Mouse (Mus musculus) thymus, postnatal 36 days (tissue): Measurements from ENCODE around the gene Tdp1.
A peak's percentile ranks its signal among the peaks of the same experiment; 100 is the strongest.
"Not testable (repeated sequence)": the region's sequence is repeated elsewhere in the genome, so short reads cannot be mapped to it uniquely, and the experiment has no call there.

ENCODE experiments used
- DNase-seq, 2 experiments: peaks; one replicate each; pipeline ENCODE4 v3.0.0; 2022; ENCODE audit warnings: mixed read lengths in 2 of 2

Gene Tdp1

DNA sequence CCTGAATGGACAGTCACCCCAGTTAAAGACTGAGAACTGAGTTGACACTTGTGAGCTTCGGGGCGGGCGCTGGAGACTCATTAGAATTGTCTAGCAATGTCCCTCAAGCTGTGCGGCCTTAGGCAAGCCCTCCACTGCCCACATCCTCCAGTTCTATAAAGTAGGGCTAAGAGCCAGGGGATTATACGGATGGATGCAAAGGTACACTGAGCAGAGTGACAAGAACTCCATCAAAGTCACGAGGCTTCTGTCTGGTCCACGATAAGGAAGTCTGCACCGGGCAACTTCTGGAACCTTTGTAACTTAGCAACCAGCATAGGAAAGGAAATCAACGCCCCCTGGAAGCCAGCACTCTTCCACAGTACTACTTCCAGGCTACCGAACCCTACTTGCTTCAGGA lies 75.6 kb downstream of the Tdp1 start:
- no peak for DNase-seq

DNA sequence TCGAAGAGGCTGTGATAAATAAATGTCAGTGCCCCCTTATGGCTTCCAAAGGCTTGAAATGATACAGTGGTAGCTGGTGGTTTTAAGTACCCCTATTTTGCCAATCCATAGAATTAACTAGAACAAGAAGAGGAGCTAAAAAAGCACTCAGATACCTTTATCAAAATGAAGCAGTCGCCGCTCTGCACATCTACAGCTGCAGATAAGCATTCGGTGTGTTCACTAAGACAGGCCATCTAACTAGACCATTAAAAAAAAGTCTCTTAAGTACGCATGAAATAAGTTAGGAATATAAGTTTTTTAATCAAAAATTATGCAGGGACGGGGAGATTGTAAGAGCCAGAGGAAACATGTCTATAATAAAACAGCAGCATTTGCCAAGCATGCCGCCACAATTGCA lies 76.4 kb downstream of the Tdp1 start:
- no peak for DNase-seq

DNA sequence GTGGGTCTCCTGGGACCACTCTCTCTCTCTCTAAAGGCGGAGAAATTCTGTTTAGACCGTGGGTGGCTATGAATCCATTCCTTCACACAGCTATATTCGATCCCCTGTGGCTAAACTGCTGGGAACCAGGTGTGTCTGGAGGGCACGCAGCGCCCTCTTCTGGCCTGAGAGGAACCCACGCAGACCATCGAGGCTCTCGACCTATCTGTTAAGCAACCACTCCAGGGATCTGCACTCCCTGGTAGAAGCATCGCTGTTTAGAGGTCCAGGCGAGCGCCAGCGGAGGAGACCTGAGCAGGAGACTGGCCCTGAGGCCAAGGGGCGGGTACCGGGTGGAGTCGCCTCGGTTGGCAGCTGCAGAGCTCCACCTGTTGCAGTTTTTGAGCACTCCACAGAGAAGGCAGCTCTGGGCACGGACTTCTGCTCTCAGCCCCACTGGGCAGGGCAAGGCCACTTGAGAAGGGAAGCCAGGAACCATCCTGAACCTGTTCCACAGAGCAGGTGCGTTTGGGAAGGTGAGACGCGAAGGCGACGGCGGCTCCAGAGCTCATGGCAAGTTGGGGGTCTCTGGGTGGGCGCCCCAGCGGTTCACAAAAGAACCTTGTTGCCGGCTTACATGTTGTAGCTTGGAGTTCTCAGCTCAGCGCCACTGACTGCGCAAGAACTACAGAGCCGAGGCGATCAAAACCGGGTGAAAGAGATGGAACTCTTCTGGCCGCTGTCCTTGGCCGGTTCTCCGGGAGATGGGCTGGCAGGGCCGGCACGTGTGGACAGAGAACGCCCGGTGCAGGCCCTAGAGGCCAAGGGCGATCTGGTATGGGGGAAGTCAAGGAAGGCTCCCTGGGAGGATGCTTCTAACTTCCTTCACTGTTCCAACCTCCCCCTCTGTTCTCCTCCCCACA lies 80.2 kb downstream of the Tdp1 start, which contains the start of gene Kcnk13:
TSS of gene Kcnk13 (plus strand) at position 199 of the 902 bp plus-strand sequence.
- peak; percentile 46 to 52 for DNase-seq

DNA sequence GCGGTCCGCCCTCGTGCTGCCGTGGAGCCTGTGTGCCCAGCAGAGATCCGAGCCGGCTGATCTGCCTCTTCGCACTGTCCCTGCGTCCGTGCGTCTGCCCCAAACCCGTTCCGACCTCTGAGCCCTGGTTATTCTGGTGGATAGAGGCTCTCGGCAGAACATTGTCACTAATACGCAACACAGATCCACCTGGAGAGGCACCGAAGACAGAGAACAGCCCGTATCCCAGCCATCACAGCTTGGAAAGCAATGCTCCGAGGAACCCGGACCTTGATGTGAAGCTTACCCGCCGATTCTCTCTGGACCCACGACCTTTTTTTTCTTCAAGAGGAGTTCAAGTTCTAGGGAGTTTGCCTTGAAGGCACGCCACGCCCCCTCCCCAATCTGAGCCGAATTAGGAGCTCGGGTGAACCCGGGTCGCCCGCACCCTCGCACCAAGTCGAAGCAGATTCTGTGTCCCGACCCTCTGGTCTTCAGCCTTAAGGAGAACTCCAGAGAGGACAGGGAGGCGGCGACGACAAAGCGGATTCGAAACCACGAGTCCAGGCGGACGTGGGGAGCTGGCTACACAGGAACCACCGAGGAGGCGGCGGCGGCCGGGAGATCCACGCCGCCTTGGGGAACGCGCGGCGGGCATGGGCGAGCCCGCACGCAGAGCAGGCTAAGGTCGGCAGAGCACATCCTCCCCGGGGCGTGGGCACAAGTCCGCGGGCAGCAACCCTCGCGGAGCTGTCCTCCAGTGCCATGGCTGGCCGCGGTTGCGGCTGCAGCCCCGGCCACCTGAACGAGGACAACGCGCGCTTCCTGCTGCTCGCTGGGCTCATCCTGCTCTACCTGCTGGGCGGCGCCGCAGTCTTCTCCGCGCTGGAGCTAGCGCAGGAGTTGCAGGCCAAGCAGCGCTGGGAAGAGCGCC lies 81.1 kb downstream of the Tdp1 start:
- no peak for DNase-seq

DNA sequence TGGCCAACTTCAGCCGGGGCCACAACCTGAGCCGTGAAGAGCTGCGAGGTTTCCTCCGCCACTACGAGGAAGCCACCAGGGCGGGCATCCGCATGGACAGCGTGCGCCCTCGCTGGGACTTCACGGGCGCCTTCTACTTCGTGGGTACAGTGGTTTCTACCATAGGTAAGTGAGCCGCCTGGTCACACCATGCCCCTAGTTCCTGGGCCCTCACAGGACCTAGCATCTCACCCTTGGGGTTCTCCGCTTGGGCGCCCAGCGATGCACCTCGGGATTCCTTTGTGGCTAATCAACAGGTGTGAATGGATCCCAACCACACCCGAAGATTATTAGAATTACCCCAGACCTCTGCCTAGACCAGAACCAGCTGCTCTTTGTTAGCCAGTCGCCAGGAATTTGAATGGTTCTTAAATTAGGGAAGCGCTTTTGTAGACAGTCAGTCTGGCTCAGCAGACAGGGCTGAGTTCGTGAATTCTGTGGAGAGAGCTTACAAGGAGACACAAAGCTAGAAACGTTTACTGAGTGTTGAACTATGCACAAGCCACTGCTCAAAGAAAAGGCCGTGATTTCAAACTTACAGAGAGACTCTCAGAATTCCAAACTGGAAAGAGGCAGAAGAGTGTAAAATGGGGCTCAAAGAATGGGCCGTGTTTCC lies 81.9 kb downstream of the Tdp1 start:
- no peak for DNase-seq

DNA sequence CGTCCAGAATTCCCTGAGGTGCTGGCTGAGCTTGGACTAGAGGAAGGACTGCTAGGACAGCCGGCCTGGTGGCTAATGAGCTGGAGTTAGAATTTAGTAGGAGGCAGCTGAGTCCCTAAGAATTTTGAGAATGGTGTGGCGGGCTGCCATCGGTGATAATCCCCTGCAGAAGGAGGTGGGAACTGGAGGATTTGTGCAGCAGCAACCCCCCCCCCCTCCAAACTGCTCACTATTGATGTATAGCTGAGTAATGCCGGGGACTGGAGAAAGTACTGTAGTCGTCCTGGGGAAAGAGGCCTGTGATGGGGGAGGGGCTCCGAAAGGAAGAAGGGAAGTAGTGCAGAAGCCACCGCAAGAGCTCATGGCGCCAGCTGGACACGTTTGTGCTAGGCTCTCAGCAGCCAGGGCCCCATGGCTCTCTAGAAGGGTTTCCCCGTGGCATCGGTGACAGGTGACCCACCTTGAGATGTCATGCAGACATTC lies 82.6 kb downstream of the Tdp1 start:
- DNase-seq, result no peak

DNA sequence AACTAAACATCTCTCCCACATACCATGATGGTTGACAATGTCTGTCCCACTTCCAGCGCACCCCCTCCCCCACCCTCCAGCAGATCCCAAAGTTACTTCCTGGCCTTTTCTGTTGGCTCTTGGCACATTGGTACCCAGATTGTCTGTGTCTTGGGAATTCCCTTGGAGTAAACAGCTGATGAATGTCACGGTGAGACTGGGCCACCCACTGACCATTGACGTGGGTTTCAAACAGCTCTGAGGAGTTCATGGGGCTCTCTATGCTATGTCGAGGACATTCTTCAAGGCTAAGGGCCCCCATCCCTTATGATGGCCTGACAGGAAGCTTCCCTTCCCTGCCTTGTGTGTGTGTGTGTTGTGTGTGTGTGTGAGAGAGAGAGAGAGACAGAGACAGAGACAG lies 85.6 kb downstream of the Tdp1 start:
- no peak for DNase-seq

DNA sequence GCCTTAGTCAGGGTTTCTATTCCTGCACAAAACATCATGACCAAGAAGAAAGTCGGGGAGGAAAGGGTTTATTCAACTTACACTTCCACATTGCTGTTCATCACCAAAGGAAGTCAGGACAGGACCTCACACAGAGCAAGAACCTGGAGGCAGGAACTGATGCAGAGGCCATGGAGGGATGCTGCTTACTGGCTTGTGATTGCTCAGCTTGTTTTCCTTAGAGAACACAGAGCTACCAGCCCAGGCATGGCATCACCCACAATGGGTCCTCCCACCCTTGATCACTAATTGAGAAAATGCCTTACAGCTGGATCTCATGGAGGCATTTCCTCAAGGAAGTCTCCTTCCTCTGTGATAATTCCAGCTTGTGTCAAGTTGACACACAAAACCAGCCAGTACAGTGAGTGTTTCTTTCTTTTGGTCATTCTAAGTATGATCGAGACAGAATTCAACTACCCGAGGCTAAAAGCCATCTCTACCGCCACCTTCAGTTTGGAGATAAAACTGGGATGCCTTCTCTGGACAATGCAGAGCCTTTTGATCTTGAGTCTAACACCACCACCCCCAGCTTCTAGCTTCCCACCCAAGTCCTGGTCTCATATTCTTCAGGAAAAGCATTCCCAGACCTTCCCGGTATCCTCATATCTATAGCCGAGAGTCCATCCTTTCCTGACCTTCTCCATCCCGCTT lies 87.0 kb downstream of the Tdp1 start:
- not testable (repeated sequence) for DNase-seq

DNA sequence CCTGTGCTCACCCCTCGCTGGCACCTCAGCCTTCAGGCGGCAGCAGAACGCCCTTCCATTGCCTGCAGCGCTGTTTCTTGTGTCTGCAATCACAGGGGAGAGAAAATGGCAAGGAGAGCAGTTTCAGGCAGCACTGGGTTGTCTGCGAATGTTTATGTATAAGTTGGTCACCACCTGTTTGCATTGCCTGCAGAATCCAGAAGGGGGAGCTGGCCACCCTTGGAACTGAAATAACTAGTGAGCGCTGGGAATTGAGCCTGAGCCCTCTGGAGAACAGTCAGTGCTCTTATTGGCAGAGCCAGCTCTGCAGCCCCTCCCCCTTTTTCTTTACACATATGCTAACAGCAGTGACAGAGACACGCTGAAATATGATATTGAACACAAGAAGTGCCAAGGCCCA lies 88.5 kb downstream of the Tdp1 start:
- DNase-seq, result no peak

DNA sequence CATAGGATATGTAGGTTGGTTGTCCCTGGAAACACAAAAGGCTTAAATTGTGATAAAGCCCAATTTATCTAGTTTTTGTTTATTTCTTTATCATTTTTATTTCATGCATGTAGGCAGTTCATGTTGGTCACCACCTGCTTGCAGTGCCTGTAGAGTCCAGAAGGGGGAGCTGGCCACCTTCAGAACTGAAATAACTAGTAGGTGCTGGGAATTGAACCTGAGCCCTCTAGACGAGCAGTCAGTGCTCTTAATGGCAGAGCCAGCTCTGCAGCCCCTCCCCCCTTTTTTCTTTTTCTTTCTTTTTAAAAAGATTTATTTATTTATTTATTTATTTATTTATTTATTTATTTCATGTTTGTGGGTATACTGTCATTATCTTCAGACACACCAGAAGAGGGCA lies 89.3 kb downstream of the Tdp1 start:
- DNase-seq, result no peak

DNA sequence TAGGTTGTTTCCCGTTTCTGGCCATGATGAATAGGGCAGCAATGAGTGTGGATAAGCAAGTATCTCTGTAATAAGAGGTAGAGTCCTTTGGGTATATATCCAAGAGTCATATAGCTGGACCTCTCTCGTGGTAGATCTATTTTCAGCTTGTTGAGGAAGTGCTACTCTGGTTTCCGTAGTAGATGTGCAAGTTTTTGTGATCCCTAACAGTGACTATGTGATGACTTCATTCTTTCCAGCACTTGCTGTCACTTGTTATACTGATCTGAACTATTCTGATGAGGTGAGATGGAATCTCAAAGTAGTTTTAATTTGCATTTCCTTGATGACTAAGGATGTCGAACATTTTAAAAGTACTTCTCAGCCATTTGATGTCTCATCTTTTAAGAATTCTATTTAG lies 95.2 kb downstream of the Tdp1 start:
- no peak for DNase-seq

DNA sequence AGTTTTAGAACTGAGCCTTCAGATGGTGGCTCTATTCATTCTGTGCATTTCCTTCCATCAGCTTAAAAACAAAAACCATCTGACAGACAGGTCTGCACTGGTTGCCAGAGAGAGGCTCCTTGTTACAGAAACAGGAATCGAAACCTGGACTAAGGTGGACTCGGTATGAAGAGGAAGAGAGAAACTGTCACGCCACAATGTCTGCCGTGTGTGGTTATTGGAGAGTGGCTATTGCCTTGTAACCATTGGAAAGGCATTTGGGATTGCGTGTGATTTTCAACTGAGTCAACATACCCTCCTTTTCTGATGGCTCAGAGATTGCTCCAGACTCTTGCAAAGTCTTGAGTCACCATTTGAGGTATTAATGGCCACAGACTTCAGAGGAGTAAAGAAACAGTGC lies 102.5 kb downstream of the Tdp1 start:
- DNase-seq, result no peak

DNA sequence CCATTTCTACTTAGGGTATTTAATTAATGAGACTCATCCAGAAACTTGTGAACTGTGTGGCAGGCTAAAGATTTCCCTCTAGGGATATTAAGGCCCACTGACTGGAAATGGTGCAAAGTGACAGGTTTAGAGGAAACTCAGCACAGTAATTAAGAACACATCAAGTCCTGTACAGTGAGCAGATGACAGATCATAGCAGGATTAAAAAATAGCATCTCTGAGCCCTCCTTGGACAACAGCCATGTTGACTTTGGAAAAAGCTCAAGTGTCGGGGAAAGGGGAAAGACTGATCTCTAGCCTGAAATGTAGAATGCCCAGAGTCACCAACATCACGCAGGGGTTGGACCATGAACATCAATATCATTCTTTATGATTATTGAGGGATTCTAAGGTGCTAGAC lies 103.8 kb downstream of the Tdp1 start:
- no peak for DNase-seq

DNA sequence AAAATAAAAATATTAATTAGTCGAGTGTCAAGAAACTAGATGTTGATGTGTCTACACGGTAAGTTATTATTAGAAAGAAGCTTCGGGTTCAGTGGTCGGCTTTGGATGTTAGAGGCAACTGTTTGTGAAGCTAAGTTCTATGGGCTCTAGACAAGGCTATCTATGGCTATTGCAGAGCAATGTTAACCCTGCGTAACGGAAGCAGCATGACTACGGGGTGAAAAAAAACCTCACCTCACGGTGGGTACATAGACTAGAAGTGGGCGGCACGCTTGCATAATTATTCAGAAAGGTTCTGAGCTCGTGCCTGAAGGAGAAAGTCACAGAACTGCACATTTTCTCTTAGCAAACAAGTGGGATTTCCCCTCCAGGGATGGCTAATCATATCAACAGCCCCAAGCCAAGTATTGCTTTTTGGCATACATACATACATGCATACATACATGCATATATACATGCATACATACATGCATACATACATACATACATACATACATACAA lies 108.1 kb downstream of the Tdp1 start:
- DNase-seq, result no peak

DNA sequence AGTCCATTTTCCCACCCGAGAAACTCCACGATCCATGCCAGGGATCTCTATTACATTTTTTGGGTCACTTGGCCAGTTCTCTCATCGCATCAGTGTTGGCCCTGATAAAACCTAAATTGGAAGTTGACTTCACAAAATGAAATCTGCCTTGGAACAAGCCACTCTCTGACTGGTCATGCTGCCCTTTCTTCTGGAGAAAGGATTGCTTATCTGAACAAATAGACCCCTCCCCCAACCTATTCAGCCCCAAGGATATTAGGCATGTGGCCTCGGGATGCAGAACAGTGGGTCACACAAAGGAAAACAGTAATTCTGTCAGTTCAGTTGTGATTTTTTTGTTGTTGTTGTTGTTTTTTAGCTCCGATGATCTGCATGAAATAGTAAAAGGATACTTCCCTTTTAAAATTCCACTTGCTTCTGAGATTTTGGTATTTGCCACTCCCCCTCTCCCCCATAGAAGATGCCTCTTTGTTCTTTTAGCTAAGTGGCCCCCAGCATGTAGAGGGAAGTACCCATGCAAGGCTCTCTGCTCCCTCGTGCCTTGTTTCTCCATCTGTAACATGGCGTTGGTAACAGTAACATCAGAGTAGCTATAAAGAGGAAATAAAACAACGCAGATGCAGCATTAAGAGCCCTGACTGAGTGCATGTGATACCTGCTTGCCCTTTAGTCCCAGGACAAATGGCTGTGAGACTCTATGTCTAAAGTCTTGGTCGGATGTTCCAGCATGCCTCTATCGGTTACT lies 109.0 kb downstream of the Tdp1 start:
- DNase-seq, result no peak

DNA sequence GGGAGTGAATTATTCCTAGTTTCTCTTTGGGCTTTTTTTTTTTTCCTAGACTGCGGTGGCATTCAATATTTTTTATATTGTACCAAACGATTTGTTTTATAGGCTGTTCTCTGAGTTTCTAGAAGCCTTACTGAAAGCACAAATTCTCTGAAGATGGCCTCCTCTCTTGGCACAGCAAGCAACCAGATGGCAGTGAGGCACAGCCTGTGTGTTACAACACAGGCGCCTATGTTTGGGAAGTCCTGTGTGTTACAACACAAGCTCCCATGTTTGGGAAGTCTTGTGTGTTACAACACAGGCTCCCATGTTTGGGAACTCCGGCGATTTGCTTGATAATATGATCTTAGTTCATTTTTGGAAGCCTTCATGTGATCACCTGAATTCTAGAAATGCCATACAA lies 111.6 kb downstream of the Tdp1 start:
- no peak for DNase-seq

DNA sequence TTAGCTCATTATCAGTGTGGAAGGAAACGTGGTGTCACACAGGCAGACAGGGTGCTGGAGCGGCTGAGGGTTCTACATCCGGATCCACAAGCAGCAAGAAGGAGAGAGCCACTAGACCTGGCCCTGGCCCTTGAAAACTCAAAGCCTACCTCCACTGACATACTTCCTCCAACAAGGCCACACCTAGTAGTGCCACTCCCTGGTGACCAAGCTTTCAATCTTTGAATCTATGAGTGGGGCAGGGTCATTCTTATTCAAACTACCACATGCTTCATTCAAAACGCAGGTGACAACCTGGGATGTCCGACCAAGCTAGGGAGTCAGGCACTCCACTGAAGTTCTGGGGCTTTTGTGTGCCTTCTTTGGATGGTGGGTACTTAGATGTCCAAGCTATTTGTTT lies 115.4 kb downstream of the Tdp1 start:
- DNase-seq, result no peak

DNA sequence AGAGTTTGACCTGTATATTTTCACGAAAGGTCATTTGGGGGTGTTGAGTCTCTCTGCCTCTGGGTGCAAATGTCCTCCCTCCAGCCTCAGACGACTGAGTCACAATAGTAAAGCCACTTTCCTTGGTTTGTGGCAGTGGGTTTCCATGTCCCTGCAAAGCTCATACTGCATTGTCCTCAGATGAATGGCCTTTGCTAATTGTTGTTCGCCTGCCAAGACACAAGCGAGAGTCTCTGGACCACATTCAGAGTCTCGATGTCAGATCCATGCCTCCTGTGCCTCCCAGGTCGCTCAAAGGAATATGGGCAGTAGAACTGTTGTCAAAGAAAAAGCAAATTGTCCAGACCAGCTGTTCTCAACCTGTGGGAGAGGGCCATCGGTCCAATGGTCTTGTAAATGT lies 116.1 kb downstream of the Tdp1 start:
- DNase-seq, result no peak

DNA sequence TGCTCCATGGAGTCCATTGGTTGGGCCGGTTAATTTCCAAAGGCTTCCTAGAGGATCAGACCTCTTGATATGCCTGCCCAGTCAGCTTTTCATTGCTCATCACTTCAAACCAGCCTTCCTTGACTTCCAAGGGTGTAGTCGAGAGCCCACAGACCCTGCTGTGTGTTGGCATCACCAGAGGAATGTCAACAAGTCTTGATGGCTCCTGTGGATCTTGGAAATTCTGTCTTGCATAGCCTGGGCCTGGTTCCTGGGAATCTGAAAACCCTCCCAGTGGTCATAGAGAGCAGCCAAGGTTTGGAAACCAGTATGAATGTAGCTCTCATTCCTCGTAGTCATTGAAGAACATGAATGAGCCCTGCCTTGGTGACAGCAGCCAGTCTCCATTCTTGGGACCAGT lies 116.9 kb downstream of the Tdp1 start:
- DNase-seq, result no peak

DNA sequence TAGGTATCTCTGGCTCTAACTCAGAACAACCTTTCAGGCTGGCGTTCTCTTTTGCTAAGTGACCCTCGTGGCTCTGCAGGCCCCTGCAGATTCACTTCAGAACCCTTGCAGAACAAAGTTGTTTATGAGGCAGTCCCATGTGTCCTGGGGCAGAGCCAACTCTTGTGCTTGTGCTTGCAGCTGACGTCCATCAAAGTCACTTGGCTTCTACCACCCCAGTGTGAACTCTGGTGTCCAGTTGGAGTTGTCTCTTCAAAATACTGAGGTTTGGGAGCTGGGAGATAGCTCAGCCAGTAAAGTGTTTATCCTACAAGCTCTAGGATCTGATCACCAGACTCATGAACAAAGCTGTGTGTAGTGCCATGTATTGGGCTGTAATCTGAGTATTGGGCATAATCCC lies 117.6 kb downstream of the Tdp1 start:
- DNase-seq, result no peak

DNA sequence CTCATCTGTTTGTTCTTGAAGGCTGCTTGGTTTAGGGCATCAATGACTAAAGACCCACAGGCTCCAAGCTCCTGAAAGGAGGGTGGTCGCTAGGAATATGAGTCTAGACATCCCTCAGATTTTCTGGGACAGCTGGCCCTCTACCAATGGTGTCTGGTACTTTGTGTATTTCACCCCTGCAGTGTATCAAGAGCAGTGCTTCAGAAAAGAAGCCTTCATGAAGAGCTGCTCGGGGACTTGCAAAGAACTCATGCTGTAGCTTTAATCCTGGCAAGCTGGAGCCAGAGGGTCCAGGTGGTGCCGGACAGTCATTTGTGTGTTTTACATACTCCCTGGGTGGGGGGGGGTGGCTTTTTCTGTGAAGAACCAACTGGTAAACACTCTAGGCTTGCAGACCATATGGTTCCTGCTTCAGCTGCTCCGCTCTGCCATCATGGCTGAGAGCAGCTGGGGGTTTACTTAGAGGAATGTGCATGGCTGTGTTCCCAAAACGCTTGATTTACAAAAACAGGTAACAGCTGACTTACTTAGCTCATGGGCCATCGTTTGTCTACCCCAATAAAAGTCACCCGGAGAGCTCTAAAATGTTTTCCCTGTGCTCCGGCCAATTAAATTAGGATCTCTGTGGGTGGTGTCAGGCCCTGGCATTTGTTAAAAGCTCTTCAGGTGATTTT lies 118.7 kb downstream of the Tdp1 start:
- DNase-seq, result no peak
